Mouse (Mus musculus): Measurements from ENCODE around the gene Myo9b.

DNA sequence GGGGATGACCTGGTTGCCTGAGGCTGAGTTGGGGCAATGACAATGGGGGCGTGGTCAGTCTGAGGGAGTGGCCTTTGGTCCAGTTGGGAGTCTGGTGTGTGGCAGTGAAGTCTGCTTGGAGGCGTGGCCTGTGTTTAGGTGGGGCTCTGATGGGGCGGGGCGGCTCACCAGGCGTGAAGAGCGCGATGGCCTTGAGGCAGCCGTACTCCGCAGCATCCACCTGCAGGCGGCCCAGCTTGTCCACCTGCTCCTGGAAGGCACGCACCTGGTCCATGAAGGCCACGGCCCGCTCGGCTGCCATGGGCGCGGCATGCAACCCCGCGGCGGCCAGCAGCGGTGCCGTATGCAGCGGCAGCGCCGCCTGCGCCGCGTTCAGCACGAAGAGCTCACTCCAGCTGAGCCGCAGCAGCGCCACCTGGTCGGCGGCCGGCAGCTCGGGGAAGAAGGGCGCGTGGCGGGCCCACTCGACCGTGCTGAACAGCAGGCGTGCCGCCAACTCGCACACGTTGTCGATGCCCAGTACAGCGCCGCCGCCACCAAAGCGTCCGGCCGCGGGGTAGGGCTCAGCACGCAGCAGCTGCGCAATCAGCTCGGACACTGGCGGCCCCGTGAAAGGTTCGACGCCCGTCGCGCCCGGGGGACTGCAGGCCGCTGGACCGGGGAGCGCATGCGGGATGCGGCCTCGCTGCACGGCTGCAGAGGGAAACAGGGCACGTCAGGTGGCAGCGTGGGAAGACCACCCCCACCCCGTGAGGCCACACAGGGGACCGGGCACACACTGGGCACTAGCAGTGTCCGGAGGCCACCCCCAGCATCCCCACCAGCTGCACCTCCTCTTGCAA lies 103.3 kb downstream of the Myo9b start:
- TF ChIP-seq POLR2A (IDR thresholded peaks at IDR 0.05; ENCODE audit: borderline replicate concordance, extremely low read depth, insufficient read depth, insufficient read length, poor library complexity, severe bottlenecking) (0 out of 2 replicates have a peak, but pooled peaks have one; percentile 12), CTCF (IDR thresholded peaks at IDR 0.05; ENCODE audit: borderline replicate concordance, extremely low read depth, insufficient read depth, insufficient read length) (no peak)
